Mouse (Mus musculus) limb, embryonic 14.5 days (tissue): ENCODE data around the gene Tpst1. TPM values are rescaled to one million over a fixed set of nuclear protein-coding genes. Genes with fewer than 3 reads are reported as not detected.
A peak's percentile ranks its signal among the peaks of the same experiment; 100 is the strongest.

Experiments
- ATAC-seq: fragments of 200-750 bp; cut with Nextera tagmentation; 2 replicates; pipeline ENCODE4 v1.8.0; 2017; ENCODE audit warnings: low read depth, moderate number of reproducible peaks, moderate TSS enrichment; ENCODE audit not compliant: low FRiP score
- DNase-seq: peaks from one replicate; pipeline ENCODE4 v3.0.0-alpha.2; 2015; ENCODE audit warnings: low spot score
- H3K27ac ChIP-seq: fragments of 300-500 bp; sonication (generic); replicated peaks from 2 replicates; pipeline ENCODE4 v1.5.1; 2014; ENCODE audit warnings: low read depth, mild to moderate bottlenecking, low read length, moderate library complexity, mixed read lengths
- H3K27me3 ChIP-seq: fragments of 300-500 bp; sonication (generic); 2 replicates; pipeline ENCODE4 v1.6.1; 2014; ENCODE audit warnings: low read length, mixed read lengths; ENCODE audit not compliant: control insufficient read depth, insufficient read depth
- H3K36me3 ChIP-seq: fragments of 300-500 bp; sonication (generic); 2 replicates; pipeline ENCODE4 v1.6.1; 2014; ENCODE audit warnings: mild to moderate bottlenecking, low read length, moderate library complexity, mixed read lengths; ENCODE audit not compliant: control insufficient read depth, insufficient read depth
- H3K4me1 ChIP-seq: fragments of 300-500 bp; sonication (generic); 2 replicates; pipeline ENCODE4 v1.6.1; 2014; ENCODE audit warnings: antibody characterized with exemption, low read length, mixed read lengths; ENCODE audit not compliant: control insufficient read depth, insufficient read depth
- H3K4me2 ChIP-seq: fragments of 300-500 bp; sonication (generic); replicated peaks from 2 replicates; pipeline ENCODE4 v1.6.1; 2014; ENCODE audit warnings: low read depth, mild to moderate bottlenecking, low read length, moderate library complexity; ENCODE audit not compliant: severe bottlenecking
- H3K4me3 ChIP-seq: fragments of 300-500 bp; sonication (generic); replicated peaks from 2 replicates; pipeline ENCODE4 v1.5.1; 2014; ENCODE audit warnings: low read length
- H3K9ac ChIP-seq: fragments of 300-500 bp; sonication (generic); 2 replicates; pipeline ENCODE4 v1.6.1; 2014; ENCODE audit warnings: mild to moderate bottlenecking, low read depth, low read length, moderate library complexity; ENCODE audit not compliant: severe bottlenecking
- H3K9me3 ChIP-seq: fragments of 300-500 bp; sonication (generic); 2 replicates; pipeline ENCODE4 v1.6.1; 2016; ENCODE audit warnings: low read length; ENCODE audit not compliant: control insufficient read depth
- POLR2A ChIP-seq: fragments of 200-500 bp; IDR thresholded peaks from 2 replicates; pipeline ENCODE4 v1.8.0; 2012; ENCODE audit warnings: inconsistent platforms, mild to moderate bottlenecking, moderate library complexity, borderline replicate concordance; ENCODE audit not compliant: insufficient read depth, insufficient read length; ENCODE audit errors: extremely low read depth
- WGBS: fragments of 180-500 bp; shearing (Covaris S2); extraction: QIAGEN DNeasy Blood & Tissue Kit; methylation state at CpG from one replicate; pipeline ENCODE4 v1.1.7; 2014; 5-methylcytosine and 5-hydroxymethylcytosine counted together
- polyA plus RNA-seq, 2 experiments: library from polyadenylated mRNA; depleted of rRNA in 1 of 2; stranded (reverse) in 1 of 2; unstranded in 1 of 2; fragments of >200 nt; fragmentation: Nextera tagmentation in 1 of 2; extraction: Ambion mirVana in 1 of 2; gene quantifications; 2 replicates each; pipeline versions ENCODE4 v1.2.1 to v1.2.3; 2012 to 2014

Tpst1 gene
- polyA plus RNA-seq, 2 experiments, result 68.2 to 114 TPM

DNA sequence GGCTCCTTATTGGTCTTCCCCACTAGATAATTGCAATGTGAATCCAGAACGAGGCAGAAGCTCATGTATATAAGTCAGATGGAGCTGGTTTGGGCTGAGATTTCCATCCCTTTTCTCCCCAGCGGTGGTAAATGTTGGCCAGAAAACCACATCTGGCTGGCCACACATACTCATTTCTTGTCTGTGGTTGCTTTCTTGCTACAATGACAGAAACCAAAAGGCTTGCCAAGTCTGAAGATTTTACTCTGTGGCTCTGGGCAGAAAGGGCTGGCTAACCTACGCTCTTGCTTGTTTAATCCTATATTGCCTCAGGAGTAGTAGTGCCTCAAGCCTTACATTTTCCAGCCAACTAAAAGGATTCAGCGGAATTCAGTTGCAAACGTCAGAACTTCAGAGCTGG lies 68.0 kb downstream of the Tpst1 start:
- Histone ChIP-seq H3K4me2 (no peak overlapping the region), H3K27me3 (no peaks in the 10 kb centered on the region), H3K9ac (no peak overlapping the region), H3K4me3 (no peak overlapping the region), H3K4me1 (peaks cover 14% of the 10 kb centered on the region), H3K36me3 (peaks cover 7% of the 10 kb centered on the region), H3K9me3 (no peaks in the 10 kb centered on the region), H3K27ac (no peak overlapping the region)
- 69% methylated on average over 5 of the region's 5 CpGs for WGBS
- DNase-seq (no peak), ATAC-seq (no peak)
- no peak for TF ChIP-seq POLR2A

DNA sequence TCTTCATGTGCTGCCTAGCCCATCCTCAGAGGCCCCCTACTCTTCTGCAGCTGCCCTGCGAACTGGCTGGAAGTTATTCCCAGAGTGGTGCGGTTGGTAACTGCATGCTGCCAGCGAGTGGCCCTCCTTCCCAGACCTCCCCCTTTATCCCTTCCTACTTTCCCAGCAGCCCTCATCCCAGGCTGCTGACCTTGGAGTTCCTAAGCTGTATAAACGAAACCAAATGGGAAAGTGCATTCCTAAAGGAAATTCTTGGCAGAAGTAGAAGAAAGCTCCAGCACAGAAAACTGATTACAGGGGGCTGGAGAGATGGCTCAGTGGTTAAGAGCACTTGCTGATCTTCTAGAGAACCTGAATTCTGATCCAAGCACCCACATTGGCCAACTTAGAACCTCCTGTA lies 68.9 kb downstream of the Tpst1 start:
- DNase-seq (peak; percentile 49), ATAC-seq (no peak)
- Histone ChIP-seq H3K27ac (no peak overlapping the region; the same call in 1 of the 2 replicates), H3K4me1 (peaks cover 14% of the 10 kb centered on the region), H3K36me3 (peaks cover 3% of the 10 kb centered on the region; the same call in 1 of the 2 replicates), H3K9me3 (no peaks in the 10 kb centered on the region), H3K27me3 (no peaks in the 10 kb centered on the region), H3K4me3 (no peak overlapping the region), H3K4me2 (no peak overlapping the region), H3K9ac (no peak overlapping the region)
- 44% methylated on average over 4 of the region's 4 CpGs for WGBS
- no peak for TF ChIP-seq POLR2A

DNA sequence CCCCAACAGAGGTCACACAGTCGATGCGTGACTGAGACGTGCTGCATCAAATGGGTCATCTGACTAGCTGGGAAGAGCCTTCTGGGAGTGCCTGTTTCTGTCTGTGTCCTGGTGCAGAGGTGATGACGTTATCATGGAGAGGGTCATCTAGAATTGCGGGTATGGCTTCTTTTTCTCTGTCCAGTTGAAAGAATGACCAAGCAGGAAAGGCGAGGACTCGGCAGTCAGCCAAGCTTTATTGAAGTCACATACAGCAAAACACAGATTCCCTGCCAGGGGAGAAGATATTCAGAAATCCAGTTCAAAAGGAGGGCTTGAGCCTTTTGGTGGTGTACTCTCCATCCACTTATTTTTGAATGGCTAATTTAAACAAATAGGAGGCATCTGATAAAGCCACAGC lies 70.0 kb downstream of the Tpst1 start:
- H3K36me3 ChIP-seq, result peaks cover 4% of the 10 kb centered on the region; the same call in 1 of the 2 replicates
- TF ChIP-seq POLR2A, result no peak
- WGBS, result 93% methylated on average over 7 of the region's 7 CpGs
- no peak overlapping the region for H3K4me2 ChIP-seq
- no peak for ATAC-seq
- H3K27ac ChIP-seq, result no peak overlapping the region
- no peak overlapping the region for H3K4me3 ChIP-seq
- peaks cover 14% of the 10 kb centered on the region for H3K4me1 ChIP-seq
- H3K9ac ChIP-seq, result no peak overlapping the region
- no peak for DNase-seq
- no peaks in the 10 kb centered on the region for H3K27me3 ChIP-seq
- H3K9me3 ChIP-seq, result no peaks in the 10 kb centered on the region

DNA sequence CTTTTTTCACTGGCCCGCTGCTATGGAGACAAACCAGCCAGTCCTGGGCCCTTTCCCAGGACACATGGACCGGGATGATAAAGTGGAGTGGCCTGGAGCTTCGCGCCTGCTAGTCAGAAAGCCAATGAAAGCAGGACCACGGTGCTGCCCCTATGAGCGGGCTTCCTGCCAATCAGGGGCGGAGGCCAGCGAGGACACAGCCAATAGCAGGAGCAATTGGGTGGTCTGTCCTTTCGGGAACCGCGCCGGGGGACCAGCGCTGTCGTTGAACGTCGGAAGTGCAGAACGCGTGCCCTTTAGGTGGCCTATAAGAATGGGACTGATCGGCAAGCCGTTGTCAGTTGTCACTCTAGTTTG lies 70.8 kb downstream of the Tpst1 start:
- DNase-seq (peak; percentile 40), ATAC-seq (peak; percentile 10; the same call in 1 of the 2 replicates)
- Histone ChIP-seq H3K4me2 (peak overlapping the region; percentile 91), H3K27ac (peak overlapping the region; percentile 65; the same call in 1 of the 2 replicates), H3K27me3 (no peaks in the 10 kb centered on the region), H3K9me3 (no peaks in the 10 kb centered on the region), H3K36me3 (peaks cover 8% of the 10 kb centered on the region; the same call in 1 of the 2 replicates), H3K4me3 (peak overlapping the region; percentile 65), H3K4me1 (peaks cover 14% of the 10 kb centered on the region), H3K9ac (peak overlapping the region; percentile 72; the same call in 1 of the 2 replicates)
- no peak for TF ChIP-seq POLR2A
- 2% methylated on average over 20 of the region's 20 CpGs for WGBS

DNA sequence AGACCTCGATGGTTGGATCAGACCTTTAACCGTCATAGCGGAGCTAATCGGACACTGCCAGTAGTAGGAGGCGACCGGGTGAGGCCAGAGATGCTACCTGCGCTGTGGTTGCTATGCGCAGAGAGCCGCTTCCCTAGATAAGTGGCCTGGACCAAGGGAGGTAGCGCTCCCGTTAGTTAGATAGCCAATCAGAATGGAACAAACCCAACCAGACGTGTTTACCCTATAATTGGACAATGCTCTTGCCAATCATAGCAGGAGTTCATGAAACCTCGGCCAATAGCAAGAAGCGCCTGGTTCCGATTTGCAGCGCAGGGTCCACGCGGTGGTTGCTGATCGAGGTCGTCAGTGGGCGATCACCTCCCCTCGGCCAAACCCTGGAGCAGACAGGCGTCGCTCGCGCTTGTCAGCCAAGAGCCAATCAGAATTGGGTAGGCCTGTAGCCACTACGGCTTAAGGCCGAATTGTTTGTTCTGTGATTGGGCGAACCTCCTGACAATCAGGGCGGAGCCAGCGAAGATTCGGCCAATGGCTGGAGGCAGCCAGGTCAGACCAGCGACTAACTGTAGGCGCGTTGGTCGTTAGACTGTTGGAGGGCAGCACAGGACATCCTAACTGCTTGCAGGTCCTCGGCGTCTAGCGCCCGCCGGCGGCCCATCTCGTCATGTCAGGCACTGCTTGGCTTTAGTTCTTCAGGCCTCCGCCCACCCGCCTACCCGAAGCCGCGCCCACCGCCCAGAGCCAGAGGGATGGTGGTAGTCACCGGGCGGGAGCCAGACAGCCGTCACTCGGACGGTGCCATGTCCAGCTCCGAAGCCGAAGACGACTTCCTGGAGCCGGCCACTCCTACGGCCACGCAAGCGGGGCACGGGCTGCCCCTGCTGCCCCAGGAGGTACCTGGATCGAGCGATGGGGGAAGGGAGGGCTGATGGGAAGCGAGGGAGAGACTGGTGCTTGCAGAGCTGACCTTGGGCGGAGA lies 71.5 kb downstream of the Tpst1 start, which contains the start of gene Kctd7:
Gene Kctd7 (plus strand): TSS at position 528 of the 979 bp plus-strand sequence.
- no peaks in the 10 kb centered on the region for H3K9me3 ChIP-seq
- under 1% methylated on average over 66 of the region's 66 CpGs for WGBS
- peaks cover 14% of the 10 kb centered on the region for H3K4me1 ChIP-seq
- peak; percentile 55; the same call in 1 of the 2 replicates for TF ChIP-seq POLR2A
- ATAC-seq, result peak; percentile 96
- H3K27me3 ChIP-seq, result no peaks in the 10 kb centered on the region
- H3K27ac ChIP-seq, result peak within 1 kb of the TSS; percentile 66
- peak; percentile 98 for DNase-seq
- peak within 1 kb of the TSS; percentile 72 for H3K9ac ChIP-seq
- H3K4me2 ChIP-seq, result peak within 1 kb of the TSS; percentile 91
- peak within 1 kb of the TSS; percentile 65 for H3K4me3 ChIP-seq
- 0 out of 2 replicates have a peak, but pooled peaks cover 7% of the 10 kb centered on the region for H3K36me3 ChIP-seq
